Comparison of ENCODE assay signal across 9 mouse cellular contexts in the genomic region with DNA sequence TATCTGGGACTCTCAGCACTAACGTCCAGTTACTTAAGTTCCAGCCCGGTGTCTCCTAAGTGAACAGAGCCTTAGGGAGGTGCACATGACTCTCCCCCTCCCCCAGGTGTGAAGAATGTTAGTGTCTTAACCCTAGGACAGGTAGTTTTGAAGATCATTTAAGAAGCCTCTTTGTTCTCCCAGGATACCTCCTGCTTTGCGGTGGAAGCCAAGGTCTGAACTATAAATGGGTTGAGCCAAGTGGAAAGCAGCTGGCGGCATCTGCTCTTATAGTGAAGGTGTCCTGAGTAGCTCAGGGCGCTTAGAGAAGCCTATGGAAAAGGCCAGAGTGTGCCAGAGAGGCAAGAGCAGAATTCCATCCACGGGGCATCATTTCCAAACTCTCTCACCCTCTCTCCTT. TPM values are rescaled to one million over a fixed set of nuclear protein-coding genes. Genes with fewer than 3 reads are reported as not detected.
DNase-seq lines count a peak whose midpoint lies in the region; ATAC-seq and TF ChIP-seq lines count a peak whose summit lies in the region.
"Had no signal": no experiment of that assay in that cellular context is flagged by ENCODE, and none has a peak within 500 bp of the region (broad histone marks: within the 10 kb centered on the region; RNA-seq: fewer than 3 reads in every experiment).

No protein-coding gene starts in this region.

- H3K4me1 ChIP-seq in heart, adult 2 months (ENCODE audit: control insufficient read depth, insufficient read depth, low read length): peaks cover 6% of the 10 kb centered on the region
- peaks cover 34% of the 10 kb centered on the region for H3K4me1 ChIP-seq in midbrain, embryonic 11.5 days (ENCODE audit: control insufficient read depth, insufficient read depth, low read length)
- H3K4me1 ChIP-seq in midbrain, postnatal 0 days (ENCODE audit: insufficient read depth, low read length): peaks cover 5% of the 10 kb centered on the region; the same call in 1 of the 2 replicates
- H3K4me1 ChIP-seq in limb, embryonic 12.5 days (replicated peaks): peaks cover 36% of the 10 kb centered on the region
- peaks cover 21% of the 10 kb centered on the region for H3K4me1 ChIP-seq in stomach, embryonic 16.5 days (ENCODE audit: control insufficient read depth, insufficient read depth, low read length)

- no peak for TF ChIP-seq CTCF in heart, adult 2 months (IDR thresholded peaks at IDR 0.05)
- TF ChIP-seq CTCF in midbrain, postnatal 0 days (IDR thresholded peaks at IDR 0.05): no peak

- no peak for TF ChIP-seq POLR2A in heart, adult 2 months (IDR thresholded peaks at IDR 0.05; ENCODE audit: insufficient read depth, low read depth, low read length)

- H3K9ac ChIP-seq in heart, adult 2 months (ENCODE audit: low read depth, low read length): no peak overlapping the region
- no peak overlapping the region for H3K9ac ChIP-seq in midbrain, embryonic 11.5 days (ENCODE audit: low read length)
- no peak overlapping the region for H3K9ac ChIP-seq in midbrain, postnatal 0 days (replicated peaks; ENCODE audit: low read length, poor library complexity, severe bottlenecking)
- H3K9ac ChIP-seq in limb, embryonic 12.5 days (replicated peaks): no peak overlapping the region
- H3K9ac ChIP-seq in stomach, embryonic 16.5 days (ENCODE audit: low read length): no peak overlapping the region

- TF ChIP-seq EP300 in heart, adult 2 months (IDR thresholded peaks at IDR 0.05; ENCODE audit: insufficient read depth, low read depth, low read length): no peak

- intact Hi-C loops in heart, adult 2 months (cut with DNase I): no loop called here

- H3K27me3 ChIP-seq in heart, adult 2 months (ENCODE audit: control insufficient read depth, insufficient read depth, low read length): no peaks in the 10 kb centered on the region
- H3K27me3 ChIP-seq in midbrain, embryonic 11.5 days (ENCODE audit: control insufficient read depth, insufficient read depth, low read length): no peaks in the 10 kb centered on the region
- no peaks in the 10 kb centered on the region for H3K27me3 ChIP-seq in midbrain, postnatal 0 days (ENCODE audit: insufficient read depth, low read length)
- H3K27me3 ChIP-seq in limb, embryonic 12.5 days: peaks cover 10% of the 10 kb centered on the region
- no peaks in the 10 kb centered on the region for H3K27me3 ChIP-seq in stomach, embryonic 16.5 days (ENCODE audit: control insufficient read depth, insufficient read depth, low read length)

- no peak overlapping the region for H3K4me3 ChIP-seq in heart, adult 2 months
- H3K4me3 ChIP-seq in midbrain, embryonic 11.5 days (ENCODE audit: low read depth, low read length): no peak overlapping the region
- no peak overlapping the region for H3K4me3 ChIP-seq in midbrain, postnatal 0 days (ENCODE audit: low read depth, low read length)
- H3K4me3 ChIP-seq in limb, embryonic 12.5 days (replicated peaks): no peak overlapping the region
- H3K4me3 ChIP-seq in stomach, embryonic 16.5 days (replicated peaks; ENCODE audit: low read length): no peak overlapping the region

- no peak overlapping the region; the same call in 1 of the 2 replicates for H3K4me2 ChIP-seq in midbrain, embryonic 11.5 days
- no peak overlapping the region for H3K4me2 ChIP-seq in midbrain, postnatal 0 days (ENCODE audit: low read depth, low read length, poor library complexity, severe bottlenecking)
- H3K4me2 ChIP-seq in limb, embryonic 12.5 days: peak overlapping the region; percentile 24; the same call in 1 of the 2 replicates
- H3K4me2 ChIP-seq in stomach, embryonic 16.5 days (ENCODE audit: low read depth, low read length): peak overlapping the region; percentile 46; the same call in 1 of the 2 replicates

- H3K79me2 ChIP-seq in heart, adult 2 months (replicated peaks; ENCODE audit: control insufficient read depth, insufficient read depth, low read length): no peaks in the 10 kb centered on the region

- peak; percentile 31 to 39 for DNase-seq in heart, adult 18-20 months
- no peak for DNase-seq in heart, adult 2 months
- peak; percentile 93 for DNase-seq in midbrain, embryonic 11.5 days (ENCODE audit: low spot score, missing footprints)
- DNase-seq in midbrain, postnatal 0 days (ENCODE audit: low spot score): no peak
- DNase-seq in B cell, adult 2 months: no peak
- no peak for DNase-seq in thymus, adult 18-20 months

- WGBS in heart, adult 2 months: 23% methylated on average over 6 of the region's 6 CpGs
- WGBS in midbrain, embryonic 11.5 days: 2% methylated on average over 6 of the region's 6 CpGs
- WGBS in midbrain, postnatal 0 days: 12% methylated on average over 6 of the region's 6 CpGs
- 10% methylated on average over 6 of the region's 6 CpGs for WGBS in limb, embryonic 12.5 days
- WGBS in stomach, embryonic 16.5 days: 26% methylated on average over 6 of the region's 6 CpGs

- H3K36me3 ChIP-seq in heart, adult 2 months (ENCODE audit: control insufficient read depth, insufficient read depth, low read length): no peaks in the 10 kb centered on the region
- no peaks in the 10 kb centered on the region for H3K36me3 ChIP-seq in midbrain, embryonic 11.5 days (ENCODE audit: control insufficient read depth, insufficient read depth, low read length)
- H3K36me3 ChIP-seq in midbrain, postnatal 0 days (ENCODE audit: insufficient read depth, low read length): no peaks in the 10 kb centered on the region
- no peaks in the 10 kb centered on the region for H3K36me3 ChIP-seq in limb, embryonic 12.5 days
- no peaks in the 10 kb centered on the region for H3K36me3 ChIP-seq in stomach, embryonic 16.5 days (ENCODE audit: control insufficient read depth, insufficient read depth, low read length)

- no peaks in the 10 kb centered on the region for H3K9me3 ChIP-seq in midbrain, embryonic 11.5 days (ENCODE audit: control insufficient read depth, low read length)
- no peaks in the 10 kb centered on the region for H3K9me3 ChIP-seq in midbrain, postnatal 0 days (ENCODE audit: low read length)
- no peaks in the 10 kb centered on the region for H3K9me3 ChIP-seq in limb, embryonic 12.5 days
- H3K9me3 ChIP-seq in stomach, embryonic 16.5 days (replicated peaks; ENCODE audit: control insufficient read depth, low read length): no peaks in the 10 kb centered on the region

- no peak overlapping the region for H3K27ac ChIP-seq in heart, adult 2 months
- H3K27ac ChIP-seq in midbrain, embryonic 11.5 days (ENCODE audit: low read depth, low read length): peak overlapping the region; percentile 59; the same call in 1 of the 2 replicates
- no peak overlapping the region for H3K27ac ChIP-seq in midbrain, postnatal 0 days (ENCODE audit: low read depth, low read length)
- H3K27ac ChIP-seq in limb, embryonic 12.5 days: no peak overlapping the region
- H3K27ac ChIP-seq in stomach, embryonic 16.5 days (ENCODE audit: low read length): peak overlapping the region; percentile 36; the same call in 1 of the 2 replicates

- peak; percentile 19; the same call in 1 of the 2 replicates for ATAC-seq in midbrain, embryonic 11.5 days (ENCODE audit: low FRiP score)
- ATAC-seq in midbrain, postnatal 0 days (ENCODE audit: low FRiP score): no peak
- no peak for ATAC-seq in limb, embryonic 12.5 days (ENCODE audit: insufficient number of reproducible peaks, insufficient read depth, low FRiP score, low TSS enrichment, low read depth)
- no peak for ATAC-seq in stomach, embryonic 16.5 days (ENCODE audit: insufficient read depth, low FRiP score)

RNA-seq across cellular contexts. Expression of gene F2rl1, which starts 10.0 kb away (rescaled TPM):
- total RNA-seq in heart, adult 18-20 months (2021): under 1 TPM; 0.67 to 0.84 TPM
- total RNA-seq in heart, adult 2 months (2021): under 1 TPM; 0.41 to 0.63 TPM
- 0.91 and 1.2 TPM in 2 replicates for polyA plus RNA-seq in heart, adult 2 months (2012; rRNA removed)
- polyA plus RNA-seq in midbrain, embryonic 11.5 days (2014; fragmentation: Nextera tagmentation; extraction: Ambion mirVana): 0.23 and 0.49 TPM in 2 replicates
- 0.16 and 0.19 TPM in 2 replicates for total RNA-seq in midbrain, postnatal 0 days (2014; rRNA removed)
- polyA plus RNA-seq in midbrain, postnatal 0 days (2015; fragmentation: Nextera tagmentation; extraction: Ambion mirVana): 0.21 TPM in 1 of 2 replicates, not detected in the other
- 0.08 and 0.11 TPM in 2 replicates for polyA plus RNA-seq in limb, embryonic 12.5 days (2016; fragmentation: Nextera tagmentation; extraction: Ambion mirVana)
- 14.9 and 17.7 TPM in 2 replicates for polyA plus RNA-seq in stomach, embryonic 16.5 days (2015; fragmentation: Nextera tagmentation; extraction: Ambion mirVana)
- polyA plus RNA-seq: erythroblast, embryonic 14.5 days had no signal

RNA-seq across cellular contexts. Expression of gene S100z, which starts 56.5 kb away (rescaled TPM):
- total RNA-seq in heart, adult 18-20 months (2021): not detected
- total RNA-seq in heart, adult 2 months (2021): not detected
- not detected in 2 replicates for polyA plus RNA-seq in heart, adult 2 months (2012; rRNA removed)
- polyA plus RNA-seq in midbrain, embryonic 11.5 days (2014; fragmentation: Nextera tagmentation; extraction: Ambion mirVana): not detected in 2 replicates
- not detected in 2 replicates for total RNA-seq in midbrain, postnatal 0 days (2014; rRNA removed)
- polyA plus RNA-seq in midbrain, postnatal 0 days (2015; fragmentation: Nextera tagmentation; extraction: Ambion mirVana): not detected in 2 replicates
- polyA plus RNA-seq in limb, embryonic 12.5 days (2016; fragmentation: Nextera tagmentation; extraction: Ambion mirVana): not detected in 2 replicates
- polyA plus RNA-seq in stomach, embryonic 16.5 days (2015; fragmentation: Nextera tagmentation; extraction: Ambion mirVana): 0.40 TPM in 1 of 2 replicates, not detected in the other
- polyA plus RNA-seq: erythroblast, embryonic 14.5 days had no signal

Comparison
In these comparisons a context has a peak if more than half of its experiments do, and no peak if none do; other contexts are left out.
1. DNase-seq: peak in heart, adult 18-20 months (2 of 2) and midbrain, embryonic 11.5 days (single experiment); none in heart, adult 2 months (0 of 2), midbrain, postnatal 0 days (single experiment), B cell, adult 2 months (0 of 2) and thymus, adult 18-20 months (0 of 2).
2. H3K27ac ChIP-seq: peak in midbrain, embryonic 11.5 days (single experiment) and stomach, embryonic 16.5 days (single experiment); none in heart, adult 2 months (single experiment), midbrain, postnatal 0 days (single experiment) and limb, embryonic 12.5 days (single experiment).
3. H3K4me2 ChIP-seq: peak in limb, embryonic 12.5 days (single experiment) and stomach, embryonic 16.5 days (single experiment); none in midbrain, embryonic 11.5 days (single experiment) and midbrain, postnatal 0 days (single experiment).